Mouse (Mus musculus): ENCODE measurements around the gene Zfp109. TPM values are rescaled to one million over a fixed set of nuclear protein-coding genes. Genes with fewer than 3 reads are reported as not detected.
"Not testable (repeated sequence)": the region's sequence is repeated elsewhere in the genome, so short reads cannot be mapped to it uniquely, and the experiment has no call there.

Zfp109 gene
- 1 to 10 TPM; 4.0 to 4.8 (median 4.3) TPM for total RNA-seq (2022)

- DNase-seq = peak; percentile 48
Measured at GRCm38 (mm10) chr7:24237040-24237791, at the start of gene Zfp109. Zfp109 (minus strand) TSS chr7:24237560.

- no peak for DNase-seq
Measured at GRCm38 (mm10) chr7:24286916-24287315, 49.6 kb upstream of the Zfp109 start.

GRCm38 (mm10) chr7:24286090-24286489 is 48.7 kb upstream of the Zfp109 start:
- no peak for DNase-seq

GRCm38 (mm10) chr7:24280858-24281145 is 43.4 kb upstream of the Zfp109 start:
- no peak for DNase-seq

GRCm38 (mm10) chr7:24280031-24280857 is 42.9 kb upstream of the Zfp109 start:
- DNase-seq = no peak

- not testable (repeated sequence) for DNase-seq
Measured at GRCm38 (mm10) chr7:24278771-24279170, 41.4 kb upstream of the Zfp109 start.

GRCm38 (mm10) chr7:24274456-24274855 is 37.1 kb upstream of the Zfp109 start:
- DNase-seq = no peak

GRCm38 (mm10) chr7:24271191-24271590 is 33.8 kb upstream of the Zfp109 start:
- no peak for DNase-seq

GRCm38 (mm10) chr7:24270288-24270672 is 32.9 kb upstream of the Zfp109 start, which contains the start of gene Zfp93:
Zfp93 (plus strand) TSS chr7:24270420.
- DNase-seq = peak; percentile 77

GRCm38 (mm10) chr7:24269667-24270287 is 32.4 kb upstream of the Zfp109 start:
- no peak for DNase-seq

- DNase-seq = no peak
Measured at GRCm38 (mm10) chr7:24269256-24269655, 31.9 kb upstream of the Zfp109 start.

- DNase-seq = no peak
Measured at GRCm38 (mm10) chr7:24268176-24269155, 31.1 kb upstream of the Zfp109 start.

GRCm38 (mm10) chr7:24260000-24260312 is 22.6 kb upstream of the Zfp109 start:
- DNase-seq = no peak

GRCm38 (mm10) chr7:24259306-24259999 is 22.1 kb upstream of the Zfp109 start:
- DNase-seq = no peak

- peak; percentile 77 for DNase-seq
Measured at GRCm38 (mm10) chr7:24254633-24255474, 17.5 kb upstream of the Zfp109 start, which contains the start of gene Zfp108. Zfp108 (plus strand) TSS chr7:24254794.

- DNase-seq = no peak
Measured at GRCm38 (mm10) chr7:24253779-24254615, 16.6 kb upstream of the Zfp109 start.

GRCm38 (mm10) chr7:24211343-24211742 is 26.0 kb downstream of the Zfp109 start, which contains the start of gene Zfp111:
Zfp111 (minus strand) TSS chr7:24211443.
- no peak for DNase-seq

GRCm38 (mm10) chr7:24210296-24210695 is 27.1 kb downstream of the Zfp109 start:
- no peak for DNase-seq

- no peak for DNase-seq
Measured at GRCm38 (mm10) chr7:24208282-24208886, 29.0 kb downstream of the Zfp109 start.
